ENCODE assay signal across 12 mouse cellular contexts in genomic region chr17:26690236-26690635, GRCm38 (mm10). TPM values are rescaled to one million over a fixed set of nuclear protein-coding genes. Genes with fewer than 3 reads are reported as not detected.
DNase-seq lines count a peak whose midpoint lies in the region; ATAC-seq and TF ChIP-seq lines count a peak whose summit lies in the region.
"Had no signal": no experiment of that assay in that cellular context is flagged by ENCODE, and none has a peak within 500 bp of the region (broad histone marks: within the 10 kb centered on the region; RNA-seq: fewer than 3 reads in every experiment).

No protein-coding gene starts in this region.

- no peak overlapping the region; the same call in 1 of the 2 replicates for H3K9ac ChIP-seq in embryonic facial prominence, embryonic 13.5 days
- no peak overlapping the region for H3K9ac ChIP-seq in hindbrain, postnatal 0 days (replicated peaks; ENCODE audit: low read length)
- H3K9ac ChIP-seq in hindbrain, embryonic 13.5 days: no peak overlapping the region
- no peak overlapping the region for H3K9ac ChIP-seq in neural tube, embryonic 13.5 days
- no peak overlapping the region for H3K9ac ChIP-seq in intestine, postnatal 0 days (ENCODE audit: low read depth, low read length)

- H3K36me3 ChIP-seq in embryonic facial prominence, embryonic 13.5 days: no peaks in the 10 kb centered on the region
- peaks cover 1% of the 10 kb centered on the region; the same call in 1 of the 2 replicates for H3K36me3 ChIP-seq in embryonic facial prominence, embryonic 10.5 days (replicated peaks)
- H3K36me3 ChIP-seq in hindbrain, postnatal 0 days (ENCODE audit: insufficient read depth, low read length): 0 out of 2 replicates have a peak, but pooled peaks cover 2% of the 10 kb centered on the region
- H3K36me3 ChIP-seq in hindbrain, embryonic 13.5 days: peaks cover 3% of the 10 kb centered on the region
- peaks cover 3% of the 10 kb centered on the region for H3K36me3 ChIP-seq in neural tube, embryonic 13.5 days
- peaks cover 9% of the 10 kb centered on the region for H3K36me3 ChIP-seq in intestine, postnatal 0 days (ENCODE audit: control insufficient read depth, insufficient read depth)

- H3K9me3 ChIP-seq in embryonic facial prominence, embryonic 13.5 days: no peaks in the 10 kb centered on the region
- no peaks in the 10 kb centered on the region for H3K9me3 ChIP-seq in embryonic facial prominence, embryonic 10.5 days
- H3K9me3 ChIP-seq in hindbrain, postnatal 0 days (ENCODE audit: low read length): no peaks in the 10 kb centered on the region
- no peaks in the 10 kb centered on the region for H3K9me3 ChIP-seq in hindbrain, embryonic 13.5 days
- no peaks in the 10 kb centered on the region for H3K9me3 ChIP-seq in neural tube, embryonic 13.5 days
- no peaks in the 10 kb centered on the region for H3K9me3 ChIP-seq in intestine, postnatal 0 days (ENCODE audit: control insufficient read depth)

- peak overlapping the region; percentile 91 for H3K27ac ChIP-seq in embryonic facial prominence, embryonic 13.5 days
- no peak overlapping the region for H3K27ac ChIP-seq in embryonic facial prominence, embryonic 10.5 days (replicated peaks)
- H3K27ac ChIP-seq in hindbrain, postnatal 0 days: peak overlapping the region; percentile 76; the same call in 1 of the 2 replicates
- no peak overlapping the region; the same call in 1 of the 2 replicates for H3K27ac ChIP-seq in hindbrain, embryonic 13.5 days
- H3K27ac ChIP-seq in neural tube, embryonic 13.5 days (replicated peaks): peak overlapping the region; percentile 55; the same call in 1 of the 2 replicates
- H3K27ac ChIP-seq in intestine, postnatal 0 days (ENCODE audit: low read depth, low read length): no peak overlapping the region

- no peak for DNase-seq in embryonic facial prominence, embryonic 10.5 days (ENCODE audit: low spot score)
- no peak for DNase-seq in hindbrain, postnatal 0 days (ENCODE audit: low spot score)
- no peak for DNase-seq in neural tube, embryonic 10.5 days (ENCODE audit: extremely low spot score, low spot score)
- DNase-seq: adrenal gland, adult 8-10 months; heart, postnatal 10 days; kidney, postnatal 36 days; lung, adult 18-20 months; lung, postnatal 4 days had no signal

- ATAC-seq in embryonic facial prominence, embryonic 13.5 days (ENCODE audit: insufficient number of reproducible peaks, insufficient read depth, low FRiP score, low TSS enrichment, low read depth): no peak
- ATAC-seq in hindbrain, postnatal 0 days: no peak
- ATAC-seq in hindbrain, embryonic 13.5 days (ENCODE audit: low FRiP score): no peak
- no peak for ATAC-seq in neural tube, embryonic 13.5 days (ENCODE audit: low read depth)
- no peak for ATAC-seq in intestine, postnatal 0 days

- no peaks in the 10 kb centered on the region for H3K27me3 ChIP-seq in embryonic facial prominence, embryonic 13.5 days
- H3K27me3 ChIP-seq in embryonic facial prominence, embryonic 10.5 days (replicated peaks; ENCODE audit: low read depth, poor library complexity, severe bottlenecking): no peaks in the 10 kb centered on the region
- no peaks in the 10 kb centered on the region for H3K27me3 ChIP-seq in hindbrain, postnatal 0 days (ENCODE audit: insufficient read depth, low read length)
- H3K27me3 ChIP-seq in hindbrain, embryonic 13.5 days: no peaks in the 10 kb centered on the region
- H3K27me3 ChIP-seq in neural tube, embryonic 13.5 days: no peaks in the 10 kb centered on the region
- H3K27me3 ChIP-seq in intestine, postnatal 0 days (replicated peaks; ENCODE audit: control insufficient read depth, insufficient read depth, low read length): no peaks in the 10 kb centered on the region

- H3K4me1 ChIP-seq in embryonic facial prominence, embryonic 13.5 days: peaks cover 43% of the 10 kb centered on the region
- peaks cover 18% of the 10 kb centered on the region; the same call in 1 of the 2 replicates for H3K4me1 ChIP-seq in embryonic facial prominence, embryonic 10.5 days
- peaks cover 10% of the 10 kb centered on the region; the same call in 1 of the 2 replicates for H3K4me1 ChIP-seq in hindbrain, postnatal 0 days (ENCODE audit: insufficient read depth, low read length)
- H3K4me1 ChIP-seq in hindbrain, embryonic 13.5 days (replicated peaks): peaks cover 23% of the 10 kb centered on the region
- peaks cover 46% of the 10 kb centered on the region for H3K4me1 ChIP-seq in neural tube, embryonic 13.5 days (replicated peaks)
- no peaks in the 10 kb centered on the region for H3K4me1 ChIP-seq in intestine, postnatal 0 days (replicated peaks; ENCODE audit: control insufficient read depth, insufficient read depth, low read length)

- 75% methylated on average over 5 of the region's 5 CpGs for WGBS in embryonic facial prominence, embryonic 13.5 days
- WGBS in embryonic facial prominence, embryonic 10.5 days: 77% methylated on average over 5 of the region's 5 CpGs
- 58% methylated on average over 5 of the region's 5 CpGs for WGBS in hindbrain, postnatal 0 days
- 88% methylated on average over 5 of the region's 5 CpGs for WGBS in hindbrain, embryonic 13.5 days
- WGBS in neural tube, embryonic 13.5 days: 81% methylated on average over 5 of the region's 5 CpGs
- 85% methylated on average over 5 of the region's 5 CpGs for WGBS in intestine, postnatal 0 days

- no peak overlapping the region for H3K4me2 ChIP-seq in embryonic facial prominence, embryonic 13.5 days
- no peak overlapping the region for H3K4me2 ChIP-seq in hindbrain, postnatal 0 days (ENCODE audit: low read depth, low read length)
- H3K4me2 ChIP-seq in hindbrain, embryonic 13.5 days: no peak overlapping the region
- H3K4me2 ChIP-seq in neural tube, embryonic 13.5 days: no peak overlapping the region
- H3K4me2 ChIP-seq in intestine, postnatal 0 days (replicated peaks; ENCODE audit: low read depth): no peak overlapping the region

- H3K4me3 ChIP-seq in embryonic facial prominence, embryonic 13.5 days: no peak overlapping the region
- no peak overlapping the region for H3K4me3 ChIP-seq in embryonic facial prominence, embryonic 10.5 days
- H3K4me3 ChIP-seq in hindbrain, postnatal 0 days (ENCODE audit: low read length): no peak overlapping the region
- no peak overlapping the region for H3K4me3 ChIP-seq in hindbrain, embryonic 13.5 days
- H3K4me3 ChIP-seq in neural tube, embryonic 13.5 days: no peak overlapping the region
- H3K4me3 ChIP-seq in intestine, postnatal 0 days (ENCODE audit: low read depth, low read length): no peak overlapping the region

- TF ChIP-seq CTCF in hindbrain, postnatal 0 days (IDR thresholded peaks at IDR 0.05; ENCODE audit: low read depth): no peak
- no peak for TF ChIP-seq CTCF in intestine, postnatal 0 days (IDR thresholded peaks at IDR 0.05; ENCODE audit: low read depth)

RNA-seq across cellular contexts. Expression of gene Crebrf, which starts 25.2 kb away (rescaled TPM):
- 8.1 and 8.2 TPM in 2 replicates for polyA plus RNA-seq in embryonic facial prominence, embryonic 13.5 days (2015; fragmentation: Nextera tagmentation; extraction: Ambion mirVana)
- 3.1 and 4.7 TPM in 2 replicates for polyA plus RNA-seq in embryonic facial prominence, embryonic 10.5 days (2016; fragmentation: Nextera tagmentation; extraction: Ambion mirVana)
- total RNA-seq in hindbrain, postnatal 0 days (2014; rRNA removed): 17.7 and 23.5 TPM in 2 replicates
- 11.7 and 13.4 TPM in 2 replicates for polyA plus RNA-seq in hindbrain, postnatal 0 days (2015; fragmentation: Nextera tagmentation; extraction: Ambion mirVana)
- polyA plus RNA-seq in hindbrain, embryonic 13.5 days (2015; fragmentation: Nextera tagmentation; extraction: Ambion mirVana): 15.2 and 15.3 TPM in 2 replicates
- polyA plus RNA-seq in neural tube, embryonic 13.5 days (2015; fragmentation: Nextera tagmentation; extraction: Ambion mirVana): 9.9 and 11.4 TPM in 2 replicates
- 13.5 and 15.1 TPM in 2 replicates for polyA plus RNA-seq in intestine, postnatal 0 days (2015; fragmentation: Nextera tagmentation; extraction: Ambion mirVana)

RNA-seq across cellular contexts. Expression of gene Atp6v0e, which starts 27.2 kb away (rescaled TPM):
- polyA plus RNA-seq in embryonic facial prominence, embryonic 13.5 days (2015; fragmentation: Nextera tagmentation; extraction: Ambion mirVana): 180 and 202 TPM in 2 replicates
- polyA plus RNA-seq in embryonic facial prominence, embryonic 10.5 days (2016; fragmentation: Nextera tagmentation; extraction: Ambion mirVana): 118 and 120 TPM in 2 replicates
- total RNA-seq in hindbrain, postnatal 0 days (2014; rRNA removed): 98.2 and 124 TPM in 2 replicates
- 121 and 133 TPM in 2 replicates for polyA plus RNA-seq in hindbrain, postnatal 0 days (2015; fragmentation: Nextera tagmentation; extraction: Ambion mirVana)
- 107 and 114 TPM in 2 replicates for polyA plus RNA-seq in hindbrain, embryonic 13.5 days (2015; fragmentation: Nextera tagmentation; extraction: Ambion mirVana)
- 126 and 130 TPM in 2 replicates for polyA plus RNA-seq in neural tube, embryonic 13.5 days (2015; fragmentation: Nextera tagmentation; extraction: Ambion mirVana)
- polyA plus RNA-seq in intestine, postnatal 0 days (2015; fragmentation: Nextera tagmentation; extraction: Ambion mirVana): 523 and 571 TPM in 2 replicates

Comparison
In these comparisons a context has a peak if more than half of its experiments do, and no peak if none do; other contexts are left out.
1. H3K27ac ChIP-seq: peak in embryonic facial prominence, embryonic 13.5 days (single experiment), hindbrain, postnatal 0 days (single experiment) and neural tube, embryonic 13.5 days (single experiment); none in embryonic facial prominence, embryonic 10.5 days (single experiment), hindbrain, embryonic 13.5 days (single experiment) and intestine, postnatal 0 days (single experiment).